Mouse (Mus musculus) heart, postnatal 0 days (tissue): ENCODE measurements around the gene Nhlh2.

Experiments used
- CTCF ChIP-seq: IDR thresholded peaks from 2 replicates; pipeline ENCODE4 v1.5.1; 2016; ENCODE audit warnings: antibody characterized with exemption, control low read depth, low read depth
- EP300 ChIP-seq: IDR thresholded peaks from 2 replicates; pipeline ENCODE4 v1.6.1; 2016; ENCODE audit warnings: antibody characterized with exemption, low read depth

DNA sequence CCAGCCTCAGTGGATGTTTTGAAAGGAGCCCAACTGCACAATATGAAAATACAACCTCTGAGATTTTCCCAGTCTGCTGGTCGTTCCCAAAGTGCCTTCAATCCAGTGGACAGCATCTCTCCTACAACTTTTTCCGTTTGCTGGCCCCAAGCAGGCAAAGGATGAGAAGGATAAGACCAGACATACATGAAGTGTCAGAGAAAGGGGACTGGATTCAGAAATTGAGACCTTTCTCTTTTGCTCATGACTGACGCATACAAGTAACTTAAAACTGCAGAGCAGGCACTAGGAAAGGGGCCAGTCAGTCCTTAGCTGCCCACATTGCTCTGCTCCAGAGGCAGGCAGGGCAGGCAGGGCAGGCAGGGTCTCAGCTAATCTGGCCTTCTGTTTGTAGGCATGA, 19.7 kb upstream of the Nhlh2 start:
- TF ChIP-seq CTCF (no peak), EP300 (no peak)
